Mouse (Mus musculus): ENCODE results near the gene Zfp1. TPM values are rescaled to one million over a fixed set of nuclear protein-coding genes. Genes with fewer than 3 reads are reported as not detected.

Gene Zfp1
- total RNA-seq, 4 experiments from 2014 or later: 22.1 to 25.2 (median 24.1) TPM

- DNase-seq (ENCODE audit: low spot score in 2 of 2): no peak
Observed at GRCm38 (mm10) chr8:111666751-111667150, 23.6 kb downstream of the Zfp1 start.

- no peak for DNase-seq (ENCODE audit: low spot score in 2 of 2)
Observed at GRCm38 (mm10) chr8:111676237-111676636, 33.0 kb downstream of the Zfp1 start.

GRCm38 (mm10) chr8:111678111-111678510 lies 34.9 kb downstream of the Zfp1 start:
- peak in 1 of 2 experiments; percentile 18 for DNase-seq (ENCODE audit: low spot score in 2 of 2)

- DNase-seq (ENCODE audit: low spot score in 2 of 2): peak in 1 of 2 experiments; percentile 49
Observed at GRCm38 (mm10) chr8:111678848-111679247, 35.6 kb downstream of the Zfp1 start.

- no peak for DNase-seq (ENCODE audit: low spot score in 2 of 2)
Observed at GRCm38 (mm10) chr8:111680423-111681028, 37.3 kb downstream of the Zfp1 start.

GRCm38 (mm10) chr8:111681153-111681552 lies 38.0 kb downstream of the Zfp1 start:
- no peak for DNase-seq (ENCODE audit: low spot score in 2 of 2)

- DNase-seq (ENCODE audit: low spot score in 2 of 2): no peak
Observed at GRCm38 (mm10) chr8:111682521-111682920, 39.3 kb downstream of the Zfp1 start.

- DNase-seq (ENCODE audit: low spot score in 2 of 2): no peak
Observed at GRCm38 (mm10) chr8:111686881-111687280, 43.7 kb downstream of the Zfp1 start.

GRCm38 (mm10) chr8:111690960-111691445 lies 47.8 kb downstream of the Zfp1 start, which contains the start of gene Ctrb1:
Gene Ctrb1 (minus strand): TSS chr8:111691010.
- DNase-seq (ENCODE audit: low spot score in 2 of 2): no peak

GRCm38 (mm10) chr8:111693261-111693741 lies 50.1 kb downstream of the Zfp1 start:
- DNase-seq (ENCODE audit: low spot score in 2 of 2): no peak

GRCm38 (mm10) chr8:111695441-111695840 lies 52.2 kb downstream of the Zfp1 start:
- DNase-seq (ENCODE audit: low spot score in 2 of 2): no peak

- DNase-seq (ENCODE audit: low spot score in 2 of 2): no peak
Observed at GRCm38 (mm10) chr8:111697655-111698054, 54.5 kb downstream of the Zfp1 start.

- DNase-seq (ENCODE audit: low spot score in 2 of 2): no peak
Observed at GRCm38 (mm10) chr8:111699035-111699434, 55.8 kb downstream of the Zfp1 start.

- DNase-seq (ENCODE audit: low spot score in 2 of 2): no peak
Observed at GRCm38 (mm10) chr8:111700201-111700600, 57.0 kb downstream of the Zfp1 start.

GRCm38 (mm10) chr8:111700740-111701139 lies 57.5 kb downstream of the Zfp1 start:
- DNase-seq (ENCODE audit: low spot score in 2 of 2): no peak

- no peak for DNase-seq (ENCODE audit: low spot score in 2 of 2)
Observed at GRCm38 (mm10) chr8:111701380-111701779, 58.2 kb downstream of the Zfp1 start.

GRCm38 (mm10) chr8:111704585-111704984 lies 61.4 kb downstream of the Zfp1 start:
- no peak for DNase-seq (ENCODE audit: low spot score in 2 of 2)

- DNase-seq (ENCODE audit: low spot score in 2 of 2): no peak
Observed at GRCm38 (mm10) chr8:111705222-111705621, 62.0 kb downstream of the Zfp1 start.

GRCm38 (mm10) chr8:111705699-111706098 lies 62.5 kb downstream of the Zfp1 start:
- DNase-seq (ENCODE audit: low spot score in 2 of 2): no peak

- no peak for DNase-seq (ENCODE audit: low spot score in 2 of 2)
Observed at GRCm38 (mm10) chr8:111708265-111708664, 65.1 kb downstream of the Zfp1 start.

- DNase-seq (ENCODE audit: low spot score in 2 of 2): no peak
Observed at GRCm38 (mm10) chr8:111709223-111709622, 66.0 kb downstream of the Zfp1 start.

GRCm38 (mm10) chr8:111710777-111711485 lies 67.7 kb downstream of the Zfp1 start:
- DNase-seq (ENCODE audit: low spot score in 2 of 2): no peak

GRCm38 (mm10) chr8:111712135-111712534 lies 68.9 kb downstream of the Zfp1 start:
- DNase-seq (ENCODE audit: low spot score in 2 of 2): peak in 1 of 2 experiments; percentile 56

Measured in left cerebral cortex, adult 8-10 months (tissue).